Mouse (Mus musculus): ENCODE results near the gene Sgta. TPM values are rescaled to one million over a fixed set of nuclear protein-coding genes. Genes with fewer than 3 reads are reported as not detected.

The Sgta gene
- total and polyA plus RNA-seq, 3 experiments: 100 to 1,019 (median 152) TPM

GRCm38 (mm10) chr10:81094931-81095678 is 35.1 kb upstream of the Sgta start:
- no peak overlapping the region for H3K27ac ChIP-seq (ENCODE audit: control insufficient read depth, low read depth, low read length)
- H3K4me1 ChIP-seq (ENCODE audit: control insufficient read depth in 1 of 2, insufficient read depth in 2 of 2, low read length in 2 of 2): peaks cover 0 to 15% of the 10 kb centered on the region in 2 experiments; a peak in 2 of 4 replicates
- DNase-seq (ENCODE audit: low read depth, low spot score): peak; percentile 38

GRCm38 (mm10) chr10:81092465-81093250 is 32.7 kb upstream of the Sgta start:
- no peak for DNase-seq (ENCODE audit: low read depth, low spot score)
- no peak overlapping the region for H3K9ac ChIP-seq (ENCODE audit: control insufficient read depth, low read depth, low read length, poor library complexity, severe bottlenecking)
- no peaks in the 10 kb centered on the region for H3K79me2 ChIP-seq (ENCODE audit: control insufficient read depth, insufficient read depth, low read length, poor library complexity)
- peaks cover 0 to 12% of the 10 kb centered on the region in 2 experiments; a peak in 2 of 4 replicates for H3K4me1 ChIP-seq (ENCODE audit: control insufficient read depth in 1 of 2, insufficient read depth in 2 of 2, low read length in 2 of 2)
- TF ChIP-seq BHLHE40 (IDR thresholded peaks at IDR 0.05; ENCODE audit: borderline replicate concordance, low read depth, low read length): no peak
- TF ChIP-seq POLR2AphosphoS2 (IDR thresholded peaks at IDR 0.05; ENCODE audit: low read length): no peak
- no peak for TF ChIP-seq RAD21 (IDR thresholded peaks at IDR 0.05; ENCODE audit: low read depth, low read length)
- no peak for TF ChIP-seq MYB (IDR thresholded peaks at IDR 0.05; ENCODE audit: low read depth, low read length)
- no peak for TF ChIP-seq KAT2A (conservative IDR thresholded peaks at IDR 0.05; ENCODE audit: low read depth, low read length)
- TF ChIP-seq ZKSCAN1 (IDR thresholded peaks at IDR 0.05; ENCODE audit: low read depth, low read length): no peak
- TF ChIP-seq EP300 (IDR thresholded peaks at IDR 0.05; ENCODE audit: low read depth in 1 of 2, low read length in 2 of 2): no peak
- no peak for TF ChIP-seq CTCF (IDR thresholded peaks at IDR 0.05 in 2 of 3, conservative IDR thresholded peaks at IDR 0.05 in 1 of 3; ENCODE audit: control insufficient read depth in 1 of 3, insufficient read depth in 1 of 3, low read depth in 2 of 3, low read length in 3 of 3, poor library complexity in 1 of 3, severe bottlenecking in 1 of 3)
- no peak for TF ChIP-seq ZC3H11A (IDR thresholded peaks at IDR 0.05; ENCODE audit: low read depth, low read length)
- TF ChIP-seq MEF2A (IDR thresholded peaks at IDR 0.05; ENCODE audit: extremely low read depth, insufficient replicate concordance, low read depth, low read length, poor library complexity, severe bottlenecking): no peak
- no peak for TF ChIP-seq JUND (IDR thresholded peaks at IDR 0.05; ENCODE audit: low read depth, low read length)
- no peak for TF ChIP-seq MYC (IDR thresholded peaks at IDR 0.05; ENCODE audit: low read depth, low read length)
- TF ChIP-seq POLR2AphosphoS5 (IDR thresholded peaks at IDR 0.05; ENCODE audit: borderline replicate concordance, low read depth, low read length): no peak
- TF ChIP-seq CHD1 (IDR thresholded peaks at IDR 0.05; ENCODE audit: low read depth, low read length): no peak
- no peaks in the 10 kb centered on the region for H3K9me3 ChIP-seq (replicated peaks; ENCODE audit: insufficient read depth, low read length)
- H3K4me3 ChIP-seq (ENCODE audit: control insufficient read depth in 1 of 2, insufficient read depth in 1 of 2, low read depth in 2 of 2, low read length in 2 of 2): no peak overlapping the region
- H3K36me3 ChIP-seq (ENCODE audit: control insufficient read depth in 1 of 2, insufficient read depth in 2 of 2, low read length in 2 of 2): peaks cover 0 to 5% of the 10 kb centered on the region in 2 experiments; a peak in 1 of 4 replicates
- no peaks in the 10 kb centered on the region for H3K27me3 ChIP-seq (ENCODE audit: control insufficient read depth in 1 of 2, insufficient read depth in 2 of 2, low read length in 2 of 2)
- no peak overlapping the region for H3K27ac ChIP-seq (ENCODE audit: control insufficient read depth, low read depth, low read length)

More at GRCm38 (mm10) chr10:81094931-81095678, 35.1 kb upstream of the Sgta start:
- Histone ChIP-seq H3K4me3 (ENCODE audit: control insufficient read depth in 1 of 2, insufficient read depth in 1 of 2, low read depth in 2 of 2, low read length in 2 of 2) (no peak overlapping the region), H3K36me3 (ENCODE audit: control insufficient read depth in 1 of 2, insufficient read depth in 2 of 2, low read length in 2 of 2) (peaks cover 0 to 5% of the 10 kb centered on the region in 2 experiments; a peak in 1 of 4 replicates), H3K9ac (ENCODE audit: control insufficient read depth, low read depth, low read length, poor library complexity, severe bottlenecking) (no peak overlapping the region), H3K79me2 (ENCODE audit: control insufficient read depth, insufficient read depth, low read length, poor library complexity) (no peaks in the 10 kb centered on the region), H3K9me3 (replicated peaks; ENCODE audit: insufficient read depth, low read length) (no peaks in the 10 kb centered on the region), H3K27me3 (ENCODE audit: control insufficient read depth in 1 of 2, insufficient read depth in 2 of 2, low read length in 2 of 2) (no peaks in the 10 kb centered on the region)
- no peak for TF ChIP-seq MYC (IDR thresholded peaks at IDR 0.05; ENCODE audit: low read depth, low read length)
- no peak for TF ChIP-seq RAD21 (IDR thresholded peaks at IDR 0.05; ENCODE audit: low read depth, low read length)
- TF ChIP-seq CHD2 (IDR thresholded peaks at IDR 0.05; ENCODE audit: low read length): no peak
- TF ChIP-seq ELF1 (IDR thresholded peaks at IDR 0.05; ENCODE audit: low read depth, low read length): no peak
- TF ChIP-seq MAFK (IDR thresholded peaks at IDR 0.05; ENCODE audit: borderline replicate concordance, low read depth, low read length): no peak
- no peak for TF ChIP-seq POLR2AphosphoS2 (IDR thresholded peaks at IDR 0.05; ENCODE audit: low read length)
- TF ChIP-seq TAL1 (IDR thresholded peaks at IDR 0.05; ENCODE audit: low read length): 0 out of 2 replicates have a peak, but pooled peaks have one; percentile 9
- TF ChIP-seq USF2 (IDR thresholded peaks at IDR 0.05; ENCODE audit: borderline replicate concordance in 1 of 2, insufficient read depth in 1 of 2, low read depth in 1 of 2, low read length in 2 of 2): no peak
- 0 out of 4 replicates have a peak, but pooled peaks of 1 of the 2 experiments have one; percentile 13 for TF ChIP-seq EP300 (IDR thresholded peaks at IDR 0.05; ENCODE audit: low read depth in 1 of 2, low read length in 2 of 2)
- TF ChIP-seq NRF1 (IDR thresholded peaks at IDR 0.05; ENCODE audit: insufficient read depth, low read depth, low read length, poor library complexity, severe bottlenecking): no peak
- TF ChIP-seq MXI1 (IDR thresholded peaks at IDR 0.05; ENCODE audit: low read depth, low read length): no peak
- TF ChIP-seq MAZ (IDR thresholded peaks at IDR 0.05; ENCODE audit: low read depth, low read length): no peak
- TF ChIP-seq ZNF384 (IDR thresholded peaks at IDR 0.05; ENCODE audit: low read depth, low read length): no peak
- TF ChIP-seq UBTF (IDR thresholded peaks at IDR 0.05; ENCODE audit: borderline replicate concordance, insufficient read depth, low read depth, low read length): no peak

Measured in MEL (cell line).